8 mouse cellular contexts compared by ENCODE assay signal in the genomic region with DNA sequence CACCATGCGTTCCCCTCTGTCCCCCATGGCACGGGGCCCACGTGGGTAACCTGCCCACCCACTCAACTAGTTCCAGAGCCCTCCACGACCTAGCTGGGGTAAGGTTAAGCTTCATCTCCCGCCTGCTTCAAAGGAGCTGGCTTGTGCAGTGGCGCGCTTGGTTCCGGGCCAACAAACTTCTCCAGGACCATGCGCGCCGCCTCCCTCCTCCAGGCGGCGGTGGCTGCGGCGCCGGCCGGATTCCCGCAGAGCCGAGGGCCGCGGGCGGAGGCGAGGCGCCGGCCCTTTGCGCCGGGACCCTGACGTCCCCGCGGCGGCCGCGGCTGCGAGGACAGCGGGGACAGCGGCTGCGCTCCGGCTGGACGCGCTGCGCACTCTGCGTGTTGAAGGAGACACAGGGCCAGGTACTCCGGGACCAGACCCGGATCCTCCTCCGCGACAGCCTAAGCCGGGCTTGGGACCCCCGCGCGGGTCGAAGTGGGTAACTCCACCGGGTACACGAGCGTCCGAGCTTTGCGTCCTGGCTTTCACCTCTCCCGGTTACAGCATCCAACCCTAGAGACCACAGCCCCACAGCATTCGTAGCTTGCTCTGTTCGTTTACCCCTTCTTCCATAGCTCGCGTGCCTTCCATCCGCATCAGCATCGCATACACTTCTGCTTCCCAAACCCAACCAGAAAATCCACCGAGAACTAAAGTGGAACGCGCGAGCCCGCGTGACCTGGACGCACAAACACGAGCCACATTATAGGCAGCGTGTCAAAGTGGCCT. TPM values are rescaled to one million over a fixed set of nuclear protein-coding genes. Genes with fewer than 3 reads are reported as not detected.
DNase-seq lines count a peak whose midpoint lies in the region; ATAC-seq and TF ChIP-seq lines count a peak whose summit lies in the region.

No protein-coding gene starts in this region.

- 1% methylated on average over 58 of the region's 72 CpGs for WGBS in lung, postnatal 0 days
- 1% methylated on average over 71 of the region's 72 CpGs for WGBS in kidney, postnatal 0 days
- WGBS in liver, embryonic 13.5 days (ENCODE audit: insufficient replicate concordance), result 2% methylated on average over 72 of the region's 72 CpGs

- H3K36me3 ChIP-seq in lung, postnatal 0 days (ENCODE audit: insufficient read depth, low read length), result no peaks in the 10 kb centered on the region
- H3K36me3 ChIP-seq in kidney, postnatal 0 days (ENCODE audit: insufficient read depth, low read length), result no peaks in the 10 kb centered on the region
- no peaks in the 10 kb centered on the region for H3K36me3 ChIP-seq in liver, embryonic 13.5 days

- TF ChIP-seq CTCF in lung, postnatal 0 days (IDR thresholded peaks at IDR 0.05), result no peak; the same call in 1 of the 2 replicates
- TF ChIP-seq CTCF in cortical plate, adult 2 months (IDR thresholded peaks at IDR 0.05; ENCODE audit: extremely low read depth, insufficient read depth, low read length), result no peak
- TF ChIP-seq CTCF in kidney, postnatal 0 days (IDR thresholded peaks at IDR 0.05; ENCODE audit: low read depth), result no peak

- no peaks in the 10 kb centered on the region for H3K4me1 ChIP-seq in lung, postnatal 0 days (ENCODE audit: insufficient read depth, low read depth, low read length)
- H3K4me1 ChIP-seq in cortical plate, adult 2 months (ENCODE audit: control insufficient read depth, insufficient read depth, low read length), result no peaks in the 10 kb centered on the region
- peaks cover 6% of the 10 kb centered on the region; the same call in 1 of the 2 replicates for H3K4me1 ChIP-seq in kidney, postnatal 0 days (replicated peaks; ENCODE audit: insufficient read depth, low read length)
- H3K4me1 ChIP-seq in liver, embryonic 13.5 days (replicated peaks), result no peaks in the 10 kb centered on the region

- H3K27ac ChIP-seq in lung, postnatal 0 days (ENCODE audit: low read length), result no peak overlapping the region
- H3K27ac ChIP-seq in cortical plate, adult 2 months (ENCODE audit: insufficient read depth, low read length), result peak overlapping the region; percentile 16; the same call in 1 of the 2 replicates
- H3K27ac ChIP-seq in kidney, postnatal 0 days, result no peak overlapping the region
- no peak overlapping the region for H3K27ac ChIP-seq in liver, embryonic 13.5 days

- intact Hi-C loops in gastrocnemius, postnatal 14 days (cut with DNase I; ENCODE audit: low total_unique reads), result no loop called here

- peaks cover 24% of the 10 kb centered on the region for H3K27me3 ChIP-seq in lung, postnatal 0 days (replicated peaks; ENCODE audit: insufficient read depth, low read length)
- H3K27me3 ChIP-seq in kidney, postnatal 0 days (ENCODE audit: insufficient read depth, low read length), result peaks cover 28% of the 10 kb centered on the region
- peaks cover 43% of the 10 kb centered on the region for H3K27me3 ChIP-seq in liver, embryonic 13.5 days

- H3K4me2 ChIP-seq in lung, postnatal 0 days (replicated peaks; ENCODE audit: low read depth, low read length), result peak overlapping the region; percentile 62
- H3K4me2 ChIP-seq in kidney, postnatal 0 days (ENCODE audit: low read length), result peak overlapping the region; percentile 88
- peak overlapping the region; percentile 53 for H3K4me2 ChIP-seq in liver, embryonic 13.5 days

- no peak; the same call in 1 of the 2 replicates for ATAC-seq in lung, postnatal 0 days
- ATAC-seq in kidney, postnatal 0 days (replicated peaks; ENCODE audit: low FRiP score, low read depth), result peak; percentile 71
- no peak for ATAC-seq in liver, embryonic 13.5 days (ENCODE audit: low read depth)
- no peak for ATAC-seq in activated CD4-positive, CD25-positive, alpha-beta regulatory T cell, adult 4 months

- no peak for TF ChIP-seq EP300 in lung, postnatal 0 days (IDR thresholded peaks at IDR 0.05)

- H3K4me3 ChIP-seq in lung, postnatal 0 days (ENCODE audit: low read depth, low read length), result peak overlapping the region; percentile 33
- H3K4me3 ChIP-seq in cortical plate, adult 2 months (ENCODE audit: insufficient read depth, low read length), result peak overlapping the region; percentile 83
- H3K4me3 ChIP-seq in kidney, postnatal 0 days (replicated peaks; ENCODE audit: low read depth, low read length), result peak overlapping the region; percentile 42
- H3K4me3 ChIP-seq in liver, embryonic 13.5 days (replicated peaks), result peak overlapping the region; percentile 35

- no peaks in the 10 kb centered on the region for H3K9me3 ChIP-seq in lung, postnatal 0 days (ENCODE audit: low read length)
- no peaks in the 10 kb centered on the region for H3K9me3 ChIP-seq in kidney, postnatal 0 days (replicated peaks; ENCODE audit: low read length)
- H3K9me3 ChIP-seq in liver, embryonic 13.5 days (replicated peaks), result no peaks in the 10 kb centered on the region

- 0 out of 2 replicates have a peak, but pooled peaks have one; percentile 1 for TF ChIP-seq POLR2A in cortical plate, adult 2 months (IDR thresholded peaks at IDR 0.05; ENCODE audit: extremely low read depth, insufficient read depth, low read length)

- no peak overlapping the region for H3K9ac ChIP-seq in lung, postnatal 0 days (replicated peaks; ENCODE audit: low read depth)
- peak overlapping the region; percentile 23; the same call in 1 of the 2 replicates for H3K9ac ChIP-seq in kidney, postnatal 0 days (ENCODE audit: low read depth, low read length)
- no peak overlapping the region for H3K9ac ChIP-seq in liver, embryonic 13.5 days

- peak; percentile 22 for DNase-seq in lung, postnatal 0 days (ENCODE audit: low spot score)
- no peak for DNase-seq in lung, postnatal 36 days
- DNase-seq in gastrocnemius, postnatal 14 days, result peak; percentile 59
- peak; percentile 58 for DNase-seq in kidney, postnatal 0 days (ENCODE audit: low spot score)
- no peak for DNase-seq in liver, embryonic 13.5 days
- peak; percentile 68 for DNase-seq in retina, postnatal 1 day

RNA-seq across cellular contexts. Expression of gene Col19a1, which starts 0.7 kb away (rescaled TPM):
- polyA plus RNA-seq in lung, postnatal 0 days (2015; fragmentation: Nextera tagmentation; extraction: Ambion mirVana), result not detected in 2 replicates
- 7.3 and 9.3 TPM in 2 replicates for polyA plus RNA-seq in cortical plate, adult 2 months (2012; rRNA removed)
- total RNA-seq in gastrocnemius, postnatal 14 days (2021), result 1 to 10 TPM; 3.6 TPM
- 0.06 and 0.16 TPM in 2 replicates for polyA plus RNA-seq in kidney, postnatal 0 days (2015; fragmentation: Nextera tagmentation; extraction: Ambion mirVana)
- 0.03 and 0.06 TPM in 2 replicates for polyA plus RNA-seq in liver, embryonic 13.5 days (2015; fragmentation: Nextera tagmentation; extraction: Ambion mirVana)
- polyA plus RNA-seq in activated CD4-positive, CD25-positive, alpha-beta regulatory T cell, adult 4 months (2017; shearing (Covaris generic)), result under 1 TPM in 1 of 2 experiments, not detected in 1; 0.16 TPM

Comparison
In these comparisons a context has a peak if more than half of its experiments do, and no peak if none do; other contexts are left out.
1. DNase-seq: peak in lung, postnatal 0 days (single experiment), gastrocnemius, postnatal 14 days (single experiment), kidney, postnatal 0 days (single experiment) and retina, postnatal 1 day (single experiment); none in lung, postnatal 36 days (single experiment) and liver, embryonic 13.5 days (single experiment).
2. H3K4me3 ChIP-seq: peak in every context shown above with its lines; median percentile 83 in cortical plate, adult 2 months; 42 in kidney, postnatal 0 days; 35 in liver, embryonic 13.5 days; 33 in lung, postnatal 0 days.
3. Peak in every context shown above with its lines, with median percentiles within 50 percentile points of each other: H3K4me2 ChIP-seq.